Mouse (Mus musculus) frontal cortex, postnatal 36 days (tissue): ENCODE results near the gene Tas2r140.

Experiments
- DNase-seq, 2 experiments: peaks; one replicate each; pipeline ENCODE4 v3.0.0; 2022; ENCODE audit warnings: low spot score in 2 of 2

The Tas2r140 gene

GRCm38 (mm10) chr6:133055716-133056115 lies at the start of gene Tas2r140:
TSS of gene Tas2r140 (minus strand) at chr6:133055816.
- DNase-seq: no peak

- DNase-seq: no peak
Observed at GRCm38 (mm10) chr6:133104609-133104921, 48.9 kb upstream of the Tas2r140 start, which contains the start of gene Smim10l1. TSS of gene Smim10l1 (plus strand) at chr6:133104909.

- DNase-seq: no peak
Observed at GRCm38 (mm10) chr6:133102430-133102829, 46.8 kb upstream of the Tas2r140 start.

- no peak for DNase-seq
Observed at GRCm38 (mm10) chr6:133092226-133092625, 36.6 kb upstream of the Tas2r140 start.

- DNase-seq: no peak
Observed at GRCm38 (mm10) chr6:133037001-133037400, 18.6 kb downstream of the Tas2r140 start, which contains the start of gene Tas2r103. TSS of gene Tas2r103 (minus strand) at chr6:133037101.
